17 mouse cellular contexts compared by ENCODE assay signal in genomic region chr17:48019585-48019984, GRCm38 (mm10). TPM values are rescaled to one million over a fixed set of nuclear protein-coding genes. Genes with fewer than 3 reads are reported as not detected.
A peak's percentile ranks its signal among the peaks of the same experiment; 100 is the strongest.
DNase-seq lines count a peak whose midpoint lies in the region; ATAC-seq and TF ChIP-seq lines count a peak whose summit lies in the region.
"Had no signal": no experiment of that assay in that cellular context is flagged by ENCODE, and none has a peak within 500 bp of the region (broad histone marks: within the 10 kb centered on the region; RNA-seq: fewer than 3 reads in every experiment).

No protein-coding gene starts in this region.

- H3K36me3 ChIP-seq in heart, embryonic 10.5 days = no peaks in the 10 kb centered on the region
- H3K36me3 ChIP-seq in midbrain, embryonic 10.5 days = no peaks in the 10 kb centered on the region
- no peaks in the 10 kb centered on the region for H3K36me3 ChIP-seq in midbrain, embryonic 16.5 days (ENCODE audit: control insufficient read depth, insufficient read depth, low read length)
- H3K36me3 ChIP-seq in liver, postnatal 0 days (replicated peaks; ENCODE audit: insufficient read depth, low read length) = no peaks in the 10 kb centered on the region
- no peaks in the 10 kb centered on the region for H3K36me3 ChIP-seq in stomach, embryonic 15.5 days
- no peaks in the 10 kb centered on the region for H3K36me3 ChIP-seq in thymus, adult 2 months (ENCODE audit: control insufficient read depth, insufficient read depth, low read length)

- H3K4me2 ChIP-seq in midbrain, embryonic 16.5 days (ENCODE audit: low read length) = no peak overlapping the region
- H3K4me2 ChIP-seq in liver, postnatal 0 days (ENCODE audit: low read depth, low read length) = no peak overlapping the region
- no peak overlapping the region for H3K4me2 ChIP-seq in stomach, embryonic 15.5 days

- 18% methylated on average over 2 of the region's 2 CpGs for WGBS in heart, embryonic 10.5 days
- WGBS in midbrain, embryonic 10.5 days = 28% methylated on average over 2 of the region's 2 CpGs
- WGBS in midbrain, embryonic 16.5 days = 43% methylated on average over 2 of the region's 2 CpGs
- 31% methylated on average over 2 of the region's 2 CpGs for WGBS in liver, postnatal 0 days (ENCODE audit: insufficient replicate concordance)
- 12% methylated on average over 2 of the region's 2 CpGs for WGBS in stomach, embryonic 15.5 days
- WGBS in thymus, adult 2 months = 67% methylated on average over 2 of the region's 2 CpGs

- peak; percentile 42; the same call in 1 of the 2 replicates for TF ChIP-seq EP300 in liver, postnatal 0 days (IDR thresholded peaks at IDR 0.05; ENCODE audit: low read depth)

- ATAC-seq in midbrain, embryonic 16.5 days = no peak
- peak; percentile 91 for ATAC-seq in liver, postnatal 0 days
- ATAC-seq in stomach, embryonic 15.5 days (ENCODE audit: insufficient read depth, low FRiP score, low read depth) = peak; percentile 91
- no peak for ATAC-seq in erythroid progenitor cell, adult 5-6 weeks (replicated peaks; ENCODE audit: low FRiP score, poor library complexity, severe bottlenecking)

- peak overlapping the region; percentile 64 for H3K27ac ChIP-seq in heart, embryonic 10.5 days
- peak overlapping the region; percentile 74 for H3K27ac ChIP-seq in midbrain, embryonic 10.5 days (replicated peaks)
- no peak overlapping the region for H3K27ac ChIP-seq in midbrain, embryonic 16.5 days (ENCODE audit: low read length)
- H3K27ac ChIP-seq in liver, postnatal 0 days (ENCODE audit: low read depth) = peak overlapping the region; percentile 11; the same call in 1 of the 2 replicates
- peak overlapping the region; percentile 59 for H3K27ac ChIP-seq in stomach, embryonic 15.5 days
- no peak overlapping the region for H3K27ac ChIP-seq in thymus, adult 2 months (ENCODE audit: control insufficient read depth, insufficient read depth, low read length)
- H3K27ac ChIP-seq: gastrocnemius, adult 2 months had no signal

- H3K4me3 ChIP-seq in heart, embryonic 10.5 days = no peak overlapping the region
- H3K4me3 ChIP-seq in midbrain, embryonic 10.5 days = no peak overlapping the region
- no peak overlapping the region for H3K4me3 ChIP-seq in midbrain, embryonic 16.5 days (ENCODE audit: low read depth, low read length)
- H3K4me3 ChIP-seq in liver, postnatal 0 days (ENCODE audit: low read depth, low read length) = no peak overlapping the region
- no peak overlapping the region for H3K4me3 ChIP-seq in stomach, embryonic 15.5 days (replicated peaks)
- H3K4me3 ChIP-seq in thymus, adult 2 months (ENCODE audit: control insufficient read depth, insufficient read depth, low read length) = no peak overlapping the region
- H3K4me3 ChIP-seq: gastrocnemius, adult 2 months had no signal

- TF ChIP-seq POLR2A in thymus, adult 2 months (IDR thresholded peaks at IDR 0.05; ENCODE audit: control insufficient read depth, extremely low read depth, insufficient read depth, low read length, poor library complexity) = no peak

- H3K4me1 ChIP-seq in heart, embryonic 10.5 days = peaks cover 44% of the 10 kb centered on the region
- peaks cover 58% of the 10 kb centered on the region for H3K4me1 ChIP-seq in midbrain, embryonic 10.5 days
- H3K4me1 ChIP-seq in midbrain, embryonic 16.5 days (ENCODE audit: control insufficient read depth, insufficient read depth, low read length) = peaks cover 6% of the 10 kb centered on the region
- peaks cover 2% of the 10 kb centered on the region; the same call in 1 of the 2 replicates for H3K4me1 ChIP-seq in liver, postnatal 0 days (ENCODE audit: insufficient read depth)
- H3K4me1 ChIP-seq in stomach, embryonic 15.5 days = peaks cover 22% of the 10 kb centered on the region
- H3K4me1 ChIP-seq in thymus, adult 2 months (replicated peaks; ENCODE audit: control insufficient read depth, insufficient read depth, low read length) = no peaks in the 10 kb centered on the region

- H3K9me3 ChIP-seq in heart, embryonic 10.5 days = no peaks in the 10 kb centered on the region
- H3K9me3 ChIP-seq in midbrain, embryonic 10.5 days (replicated peaks) = no peaks in the 10 kb centered on the region
- no peaks in the 10 kb centered on the region for H3K9me3 ChIP-seq in midbrain, embryonic 16.5 days (replicated peaks; ENCODE audit: control insufficient read depth, low read length, poor library complexity, severe bottlenecking)
- H3K9me3 ChIP-seq in liver, postnatal 0 days (ENCODE audit: low read length) = no peaks in the 10 kb centered on the region
- H3K9me3 ChIP-seq in stomach, embryonic 15.5 days = no peaks in the 10 kb centered on the region

- no peak for DNase-seq in heart, embryonic 10.5 days (ENCODE audit: low spot score)
- DNase-seq in heart, adult 11 months = no peak
- peak; percentile 48 for DNase-seq in midbrain, embryonic 10.5 days (ENCODE audit: low spot score)
- DNase-seq in liver, postnatal 0 days = peak; percentile 58
- DNase-seq in thymus, adult 2 months = no peak
- DNase-seq: adrenal gland, postnatal 36 days; cerebellum, adult 11-12 months; embryo, embryonic 11 days; gastrocnemius, adult 2 months; kidney, adult 18-20 months; thymus, adult 18-20 months had no signal

- H3K9ac ChIP-seq in midbrain, embryonic 16.5 days (ENCODE audit: low read depth, low read length) = no peak overlapping the region
- H3K9ac ChIP-seq in liver, postnatal 0 days (replicated peaks) = no peak overlapping the region
- no peak overlapping the region for H3K9ac ChIP-seq in stomach, embryonic 15.5 days

- no peaks in the 10 kb centered on the region for H3K27me3 ChIP-seq in heart, embryonic 10.5 days (ENCODE audit: insufficient read depth, poor library complexity, severe bottlenecking)
- peaks cover 53% of the 10 kb centered on the region for H3K27me3 ChIP-seq in midbrain, embryonic 10.5 days (ENCODE audit: low read depth, poor library complexity, severe bottlenecking)
- no peaks in the 10 kb centered on the region for H3K27me3 ChIP-seq in midbrain, embryonic 16.5 days (ENCODE audit: control insufficient read depth, insufficient read depth, low read depth, low read length)
- H3K27me3 ChIP-seq in liver, postnatal 0 days (ENCODE audit: insufficient read depth, low read length) = no peaks in the 10 kb centered on the region
- H3K27me3 ChIP-seq in stomach, embryonic 15.5 days (replicated peaks) = no peaks in the 10 kb centered on the region
- H3K27me3 ChIP-seq in thymus, adult 2 months (ENCODE audit: control insufficient read depth, insufficient read depth, low read length) = no peaks in the 10 kb centered on the region; the same call in 1 of the 2 replicates

- TF ChIP-seq CTCF in liver, postnatal 0 days (IDR thresholded peaks at IDR 0.05; ENCODE audit: low read depth) = no peak
- TF ChIP-seq CTCF in thymus, adult 2 months (IDR thresholded peaks at IDR 0.05; ENCODE audit: borderline replicate concordance, control insufficient read depth, extremely low read depth, insufficient read depth, low read length, poor library complexity) = no peak

RNA-seq across cellular contexts. Expression of gene 1700122O11Rik, which starts 18.5 kb away (rescaled TPM):
- not detected in 2 replicates for polyA plus RNA-seq in heart, embryonic 10.5 days (2016; fragmentation: Nextera tagmentation; extraction: Ambion mirVana)
- polyA plus RNA-seq in midbrain, embryonic 10.5 days (2016; fragmentation: Nextera tagmentation; extraction: Ambion mirVana) = not detected in 2 replicates
- polyA plus RNA-seq in midbrain, embryonic 16.5 days (2015; fragmentation: Nextera tagmentation; extraction: Ambion mirVana) = not detected in 2 replicates
- not detected in 2 replicates for polyA plus RNA-seq in liver, postnatal 0 days (2015; fragmentation: Nextera tagmentation; extraction: Ambion mirVana)
- polyA plus RNA-seq in stomach, embryonic 15.5 days (2015; fragmentation: Nextera tagmentation; extraction: Ambion mirVana) = 0.18 TPM in 1 of 2 replicates, not detected in the other
- not detected in 2 replicates for polyA plus RNA-seq in thymus, adult 2 months (2012; rRNA removed)
- total RNA-seq in erythroid progenitor cell, adult 5-6 weeks (2015; ENCODE audit: low replicate concordance) = not detected in 2 replicates
- total RNA-seq in erythroid progenitor cell, adult 5-6 weeks (2017; ENCODE audit: low replicate concordance) = not detected in 2 replicates
- total RNA-seq: adrenal gland, postnatal 36 days; gastrocnemius, adult 2 months; heart, postnatal 25 days; layer of hippocampus, postnatal 25 days had no signal
- polyA plus RNA-seq: limb, embryonic 14.5 days had no signal

Comparison
In these comparisons a context has a peak if more than half of its experiments do, and no peak if none do; other contexts are left out.
1. H3K27ac ChIP-seq: peak in heart, embryonic 10.5 days (single experiment), midbrain, embryonic 10.5 days (single experiment), liver, postnatal 0 days (single experiment) and stomach, embryonic 15.5 days (single experiment); none in midbrain, embryonic 16.5 days (single experiment) and thymus, adult 2 months (single experiment).
2. DNase-seq: peak in midbrain, embryonic 10.5 days (single experiment) and liver, postnatal 0 days (single experiment); none in heart, embryonic 10.5 days (single experiment), heart, adult 11 months (single experiment) and thymus, adult 2 months (single experiment).
3. ATAC-seq: peak in liver, postnatal 0 days (single experiment) and stomach, embryonic 15.5 days (single experiment); none in midbrain, embryonic 16.5 days (single experiment) and erythroid progenitor cell, adult 5-6 weeks (single experiment).